Mouse (Mus musculus) midbrain, embryonic 10.5 days (tissue): ENCODE measurements around the gene Dhx9. TPM values are rescaled to one million over a fixed set of nuclear protein-coding genes. Genes with fewer than 3 reads are reported as not detected.
"Not testable (repeated sequence)": the region's sequence is repeated elsewhere in the genome, so short reads cannot be mapped to it uniquely, and the experiment has no call there.

ENCODE experiments used
- DNase-seq: peaks from one replicate; pipeline ENCODE4 v3.0.0-alpha.2; 2017; ENCODE audit warnings: low spot score
- H3K27ac ChIP-seq: fragments of 300-500 bp; sonication (generic); replicated peaks from 2 replicates; pipeline ENCODE4 v1.5.1; 2016; ENCODE audit warnings: mild to moderate bottlenecking
- H3K27me3 ChIP-seq: fragments of 300-500 bp; sonication (generic); 2 replicates; pipeline ENCODE4 v1.6.1; 2016; ENCODE audit warnings: low read depth, mild to moderate bottlenecking; ENCODE audit not compliant: poor library complexity, severe bottlenecking
- H3K36me3 ChIP-seq: fragments of 300-500 bp; sonication (generic); 2 replicates; pipeline ENCODE4 v1.6.1; 2016; ENCODE audit warnings: mild to moderate bottlenecking, moderate library complexity
- H3K4me1 ChIP-seq: fragments of 300-500 bp; sonication (generic); 2 replicates; pipeline ENCODE4 v1.6.1; 2016
- H3K4me3 ChIP-seq: fragments of 300-500 bp; sonication (generic); 2 replicates; pipeline ENCODE4 v1.5.1; 2016; ENCODE audit warnings: mild to moderate bottlenecking, moderate library complexity
- H3K9me3 ChIP-seq: fragments of 300-500 bp; sonication (generic); replicated peaks from 2 replicates; pipeline ENCODE4 v1.6.1; 2016; ENCODE audit warnings: mild to moderate bottlenecking
- WGBS: fragments of 180-500 bp; shearing (Covaris S2); methylation state at CpG from one replicate; pipeline ENCODE4 v1.1.7; 2016; 5-methylcytosine and 5-hydroxymethylcytosine counted together
- polyA plus RNA-seq: library from polyadenylated mRNA; unstranded; fragments of >200 nt; fragmentation: Nextera tagmentation; extraction: Ambion mirVana; gene quantifications from 2 replicates; pipeline ENCODE4 v1.2.1, GENCODE M21; 2016

Gene Dhx9
- polyA plus RNA-seq, 1 experiment from 2014 or later = 39.4 TPM

- 83% methylated on average over 3 of the region's 4 CpGs for WGBS
- not testable (repeated sequence) for H3K9me3 ChIP-seq, H3K4me3 ChIP-seq, H3K4me1 ChIP-seq, DNase-seq, H3K27me3 ChIP-seq, H3K36me3 ChIP-seq, H3K27ac ChIP-seq
Observed at GRCm38 (mm10) chr1:153412663-153413396, 74.6 kb downstream of the Dhx9 start.

GRCm38 (mm10) chr1:153411723-153412122 is 75.7 kb downstream of the Dhx9 start:
- Histone ChIP-seq H3K36me3 (no peaks in the 10 kb centered on the region), H3K4me1 (no peaks in the 10 kb centered on the region), H3K27me3 (no peaks in the 10 kb centered on the region), H3K9me3 (no peaks in the 10 kb centered on the region), H3K27ac (no peak overlapping the region), H3K4me3 (no peak overlapping the region)
- no peak for DNase-seq
- 91% methylated on average over 6 of the region's 6 CpGs for WGBS

DNA sequence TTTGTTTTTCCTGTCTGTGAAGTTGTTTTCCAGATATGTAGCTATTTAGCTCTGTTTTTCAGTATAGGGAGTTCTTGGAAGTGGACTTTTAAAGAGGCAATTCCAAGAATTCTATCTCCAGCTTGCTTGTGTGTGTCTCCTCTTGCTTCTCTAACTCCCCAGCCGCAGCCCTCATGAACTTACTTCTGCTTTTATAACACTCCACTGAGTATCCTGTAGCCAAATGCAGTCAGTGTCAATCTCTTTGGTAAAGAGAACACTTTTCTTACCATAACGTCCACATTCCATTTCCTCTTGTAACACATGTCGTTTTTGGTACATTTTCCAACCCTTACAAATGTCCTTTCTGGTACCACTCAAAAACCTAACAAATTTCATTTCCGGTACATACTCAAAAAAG is 76.5 kb downstream of the Dhx9 start:
- not testable (repeated sequence) for H3K4me3 ChIP-seq, H3K4me1 ChIP-seq, DNase-seq, H3K27me3 ChIP-seq, H3K27ac ChIP-seq, H3K9me3 ChIP-seq, H3K36me3 ChIP-seq
- whole genome bisulfite sequencing = 97% methylated on average over 2 of the region's 4 CpGs

DNA sequence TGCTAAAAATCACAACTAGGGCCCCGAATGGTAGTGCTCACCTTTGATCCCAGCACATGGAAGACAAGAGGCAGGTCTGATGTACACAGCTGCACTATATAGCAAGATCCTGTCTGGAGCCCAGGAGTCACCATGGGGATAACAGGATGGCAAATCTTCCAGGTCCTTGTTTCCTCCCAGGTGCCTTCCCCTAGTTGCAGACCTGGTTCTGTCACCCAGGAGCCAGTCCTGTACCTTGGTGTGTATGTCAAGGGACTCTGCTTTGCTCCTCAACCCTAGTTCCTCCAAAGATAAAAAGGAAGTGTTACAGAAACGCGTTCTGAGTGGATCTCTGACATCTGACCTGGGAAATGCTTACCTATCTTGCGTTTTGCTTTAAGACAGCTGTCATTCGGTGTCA is 79.2 kb downstream of the Dhx9 start:
- H3K27me3 ChIP-seq, DNase-seq, H3K9me3 ChIP-seq, H3K36me3 ChIP-seq, H3K4me3 ChIP-seq, H3K27ac ChIP-seq, H3K4me1 ChIP-seq: not testable (repeated sequence)
- WGBS = 87% methylated on average over 5 of the region's 5 CpGs

GRCm38 (mm10) chr1:153407641-153408040 is 79.8 kb downstream of the Dhx9 start:
- H3K36me3 ChIP-seq, H3K27me3 ChIP-seq, H3K27ac ChIP-seq, H3K4me3 ChIP-seq, H3K4me1 ChIP-seq, H3K9me3 ChIP-seq, DNase-seq: not testable (repeated sequence)
- 89% methylated on average over 11 of the region's 11 CpGs for WGBS

Other genes starting within 250 kb of the Dhx9 start
- 21.2 and 22.7 TPM in 2 replicates for gene Lamc1, start 154.9 kb downstream of the Dhx9 start, polyA plus RNA-seq
- gene Shcbp1l, start 62.5 kb downstream of the Dhx9 start, polyA plus RNA-seq = 0.14 and 0.23 TPM in 2 replicates
- gene Npl, start 62.4 kb upstream of the Dhx9 start, polyA plus RNA-seq = 21.7 and 25.0 TPM in 2 replicates
- gene Rgs8, start 165.4 kb upstream of the Dhx9 start, polyA plus RNA-seq = 8.3 and 15.1 TPM in 2 replicates